Comparison of ENCODE assay signal across 22 mouse cellular contexts in the genomic region with DNA sequence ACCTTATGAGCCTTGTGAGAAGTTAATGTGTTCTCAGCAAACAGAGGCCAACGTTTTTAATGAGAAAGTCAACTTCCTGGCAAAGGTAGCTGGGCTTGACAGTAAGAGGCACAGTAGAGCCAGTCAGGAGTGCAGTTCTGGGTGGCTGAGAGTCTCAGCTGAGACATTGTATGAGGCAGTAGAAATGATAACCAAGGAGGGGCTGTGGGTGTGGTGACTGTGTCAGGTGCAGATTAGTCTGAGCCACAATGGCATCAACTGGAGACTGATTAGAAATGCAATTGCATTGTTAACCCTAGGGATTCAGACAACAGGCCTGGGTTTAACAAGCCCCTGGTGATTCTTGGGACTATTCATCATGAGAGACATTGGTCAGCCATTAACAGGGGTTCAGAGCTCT.
DNase-seq lines count a peak whose midpoint lies in the region; ATAC-seq lines count a peak whose summit lies in the region.
"Had no signal": no experiment of that assay in that cellular context is flagged by ENCODE, and none has a peak within 500 bp of the region (broad histone marks: within the 10 kb centered on the region; RNA-seq: fewer than 3 reads in every experiment).

No protein-coding gene starts in this region.

- intact Hi-C loops in heart, postnatal 25 days (cut with DNase I): no loop called here

- 57% methylated on average over 1 of the region's 1 CpGs for WGBS in heart, embryonic 10.5 days
- 4% methylated on average over 1 of the region's 1 CpGs for WGBS in liver, embryonic 15.5 days (ENCODE audit: insufficient replicate concordance)

- no peaks in the 10 kb centered on the region for H3K9me3 ChIP-seq in heart, embryonic 10.5 days
- H3K9me3 ChIP-seq in liver, embryonic 15.5 days (replicated peaks): no peaks in the 10 kb centered on the region
- H3K9me3 ChIP-seq: embryonic facial prominence, embryonic 13.5 days; heart, embryonic 12.5 days; midbrain, embryonic 12.5 days; neural tube, embryonic 13.5 days had no signal

- H3K27ac ChIP-seq in heart, embryonic 10.5 days: no peak overlapping the region
- H3K27ac ChIP-seq in liver, embryonic 15.5 days (replicated peaks): no peak overlapping the region
- H3K27ac ChIP-seq: embryonic facial prominence, embryonic 13.5 days; left cerebral cortex, adult 2 months; midbrain, embryonic 12.5 days; neural tube, embryonic 13.5 days had no signal

- H3K4me1 ChIP-seq in heart, embryonic 10.5 days: peaks cover 7% of the 10 kb centered on the region; the same call in 1 of the 2 replicates
- peaks cover 29% of the 10 kb centered on the region for H3K4me1 ChIP-seq in liver, embryonic 15.5 days (replicated peaks)
- H3K4me1 ChIP-seq: embryonic facial prominence, embryonic 13.5 days; midbrain, embryonic 12.5 days; neural tube, embryonic 13.5 days had no signal

- H3K9ac ChIP-seq in liver, embryonic 15.5 days: no peak overlapping the region
- H3K9ac ChIP-seq: embryonic facial prominence, embryonic 13.5 days; heart, embryonic 12.5 days; lung, embryonic 14.5 days; midbrain, embryonic 12.5 days; neural tube, embryonic 13.5 days had no signal

- peak; percentile 83 for DNase-seq in heart, embryonic 10.5 days (ENCODE audit: low spot score)
- no peak for DNase-seq in heart, postnatal 25 days (ENCODE audit: low spot score)
- DNase-seq in spleen, adult 12 weeks (ENCODE audit: low spot score): peak; percentile 1
- no peak for DNase-seq in spleen, adult 18-20 months
- no peak for DNase-seq in right cerebral cortex, postnatal 4 days
- no peak for DNase-seq in kidney, adult 9 months
- DNase-seq: cerebellum, adult 8-10 months; heart, postnatal 36 days; kidney, adult 2 months; kidney, postnatal 36 days; layer of hippocampus, adult 9-11 months; lung, embryonic 14.5 days; lung, postnatal 36 days; thymus, postnatal 36 days had no signal

- peak; percentile 90 for ATAC-seq in liver, embryonic 15.5 days (ENCODE audit: insufficient read depth)
- ATAC-seq: forebrain, embryonic 16.5 days had no signal

- no peak overlapping the region; the same call in 1 of the 2 replicates for H3K4me2 ChIP-seq in liver, embryonic 15.5 days
- H3K4me2 ChIP-seq: embryonic facial prominence, embryonic 13.5 days; heart, embryonic 12.5 days; lung, embryonic 14.5 days; midbrain, embryonic 12.5 days; neural tube, embryonic 13.5 days had no signal

- H3K36me3 ChIP-seq in heart, embryonic 10.5 days: no peaks in the 10 kb centered on the region
- H3K36me3 ChIP-seq in liver, embryonic 15.5 days (replicated peaks): no peaks in the 10 kb centered on the region
- H3K36me3 ChIP-seq: embryonic facial prominence, embryonic 13.5 days; heart, embryonic 12.5 days had no signal

- H3K4me3 ChIP-seq in heart, embryonic 10.5 days: no peak overlapping the region
- no peak overlapping the region for H3K4me3 ChIP-seq in liver, embryonic 15.5 days (replicated peaks)
- H3K4me3 ChIP-seq: embryonic facial prominence, embryonic 13.5 days; heart, embryonic 12.5 days; left cerebral cortex, adult 2 months; midbrain, embryonic 12.5 days; neural tube, embryonic 13.5 days had no signal

- H3K27me3 ChIP-seq in heart, embryonic 10.5 days (ENCODE audit: insufficient read depth, poor library complexity, severe bottlenecking): no peaks in the 10 kb centered on the region
- no peaks in the 10 kb centered on the region for H3K27me3 ChIP-seq in liver, embryonic 15.5 days
- H3K27me3 ChIP-seq: CH12.LX; embryonic facial prominence, embryonic 13.5 days; heart, embryonic 12.5 days; midbrain, embryonic 12.5 days; neural tube, embryonic 13.5 days had no signal

Comparison
In these comparisons a context has a peak if more than half of its experiments do, and no peak if none do; other contexts are left out.
1. DNase-seq: peak in heart, embryonic 10.5 days (single experiment) and spleen, adult 12 weeks (single experiment); none in heart, postnatal 25 days (single experiment), spleen, adult 18-20 months (0 of 2), right cerebral cortex, postnatal 4 days (single experiment) and kidney, adult 9 months (single experiment).